ENCODE assay signal across 11 mouse cellular contexts in the genomic region with DNA sequence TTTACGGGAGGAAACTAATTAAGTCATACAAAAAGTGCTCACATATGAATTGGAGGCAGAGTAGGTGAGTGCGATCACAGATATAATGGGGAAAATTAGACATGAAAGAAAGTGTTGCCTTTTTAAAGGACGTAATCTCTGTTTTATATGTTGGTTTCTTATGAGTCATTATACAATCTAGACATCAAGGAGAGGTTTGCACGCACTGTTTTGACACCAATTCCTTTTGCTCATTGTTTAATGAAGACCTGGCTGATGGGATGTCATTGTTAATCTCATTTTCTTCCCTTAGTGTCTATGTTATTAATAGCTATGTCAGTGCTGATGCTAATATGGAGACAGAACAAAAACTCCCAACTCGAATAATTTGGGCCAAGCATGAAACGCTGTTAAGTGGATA.
"Had no signal": no experiment of that assay in that cellular context is flagged by ENCODE, and none has a peak within 500 bp of the region (broad histone marks: within the 10 kb centered on the region; RNA-seq: fewer than 3 reads in every experiment).

No protein-coding gene starts in this region.

- H3K9ac ChIP-seq: limb, embryonic 12.5 days; liver, embryonic 15.5 days; neural tube, embryonic 13.5 days; stomach, embryonic 15.5 days had no signal

- H3K27ac ChIP-seq: layer of hippocampus, adult 2 months; limb, embryonic 12.5 days; midbrain, embryonic 10.5 days; stomach, embryonic 15.5 days had no signal

- H3K4me2 ChIP-seq: limb, embryonic 12.5 days; neural tube, embryonic 13.5 days; stomach, embryonic 15.5 days had no signal

- H3K36me3 ChIP-seq: limb, embryonic 12.5 days; liver, embryonic 15.5 days; midbrain, embryonic 10.5 days; neural tube, embryonic 13.5 days; stomach, embryonic 15.5 days had no signal

- H3K9me3 ChIP-seq: limb, embryonic 12.5 days; liver, embryonic 15.5 days; midbrain, embryonic 10.5 days; neural tube, embryonic 13.5 days; stomach, embryonic 15.5 days had no signal

- H3K4me3 ChIP-seq: layer of hippocampus, adult 2 months; limb, embryonic 12.5 days; liver, embryonic 15.5 days; midbrain, embryonic 10.5 days; myocyte; neural tube, embryonic 13.5 days; stomach, embryonic 15.5 days had no signal

- H3K4me1 ChIP-seq: limb, embryonic 12.5 days; midbrain, embryonic 10.5 days; stomach, embryonic 15.5 days had no signal

- H3K27me3 ChIP-seq: limb, embryonic 12.5 days; liver, embryonic 15.5 days; neural tube, embryonic 13.5 days; stomach, embryonic 15.5 days had no signal

- DNase-seq: kidney, postnatal 10 days; lung, adult 2 months; right cerebral cortex, postnatal 14 days had no signal

- ATAC-seq: lung, postnatal 0 days had no signal
